Mouse (Mus musculus) heart, embryonic 13.5 days (tissue): ENCODE measurements around the gene Cep68. TPM values are rescaled to one million over a fixed set of nuclear protein-coding genes. Genes with fewer than 3 reads are reported as not detected.
A peak's percentile ranks its signal among the peaks of the same experiment; 100 is the strongest.

Experiments used
- ATAC-seq: fragments of 200-750 bp; cut with Nextera tagmentation; 2 replicates; pipeline ENCODE4 v1.8.0; 2017; ENCODE audit warnings: moderate TSS enrichment; ENCODE audit not compliant: insufficient number of reproducible peaks, low FRiP score, low TSS enrichment; ENCODE audit errors: extremely low read depth
- H3K27ac ChIP-seq: fragments of 300-500 bp; sonication (generic); replicated peaks from 2 replicates; pipeline ENCODE4 v1.5.1; 2015; ENCODE audit warnings: moderate library complexity, mild to moderate bottlenecking, inconsistent platforms
- H3K27me3 ChIP-seq: fragments of 300-500 bp; sonication (generic); replicated peaks from 2 replicates; pipeline ENCODE4 v1.6.1; 2015; ENCODE audit warnings: mild to moderate bottlenecking, inconsistent platforms
- H3K36me3 ChIP-seq: fragments of 300-500 bp; sonication (generic); 2 replicates; pipeline ENCODE4 v1.6.1; 2015; ENCODE audit warnings: mild to moderate bottlenecking, inconsistent platforms
- H3K4me1 ChIP-seq: fragments of 300-500 bp; sonication (generic); 2 replicates; pipeline ENCODE4 v1.6.1; 2015; ENCODE audit warnings: inconsistent platforms
- H3K4me2 ChIP-seq: fragments of 300-500 bp; sonication (generic); 2 replicates; pipeline ENCODE4 v1.6.1; 2015; ENCODE audit warnings: inconsistent platforms, mild to moderate bottlenecking, moderate library complexity
- H3K4me3 ChIP-seq: fragments of 300-500 bp; sonication (generic); 2 replicates; pipeline ENCODE4 v1.5.1; 2015; ENCODE audit warnings: moderate library complexity, mild to moderate bottlenecking, inconsistent platforms
- H3K9ac ChIP-seq: fragments of 300-500 bp; sonication (generic); 2 replicates; pipeline ENCODE4 v1.6.1; 2015; ENCODE audit warnings: inconsistent platforms, mild to moderate bottlenecking, moderate library complexity
- H3K9me3 ChIP-seq: fragments of 300-500 bp; sonication (generic); 2 replicates; pipeline ENCODE4 v1.6.1; 2016; ENCODE audit warnings: inconsistent platforms
- WGBS: fragments of 180-500 bp; shearing (Covaris S2); methylation state at CpG from one replicate; pipeline ENCODE4 v1.1.7; 2015; ENCODE audit warnings: mixed read lengths; 5-methylcytosine and 5-hydroxymethylcytosine counted together
- polyA plus RNA-seq: library from polyadenylated mRNA; unstranded; fragments of >200 nt; fragmentation: Nextera tagmentation; extraction: Ambion mirVana; gene quantifications from 2 replicates; pipeline ENCODE4 v1.2.1, GENCODE M21; 2015

Cep68 gene
- polyA plus RNA-seq, 1 experiment from 2014 or later, result 28.9 TPM

DNA sequence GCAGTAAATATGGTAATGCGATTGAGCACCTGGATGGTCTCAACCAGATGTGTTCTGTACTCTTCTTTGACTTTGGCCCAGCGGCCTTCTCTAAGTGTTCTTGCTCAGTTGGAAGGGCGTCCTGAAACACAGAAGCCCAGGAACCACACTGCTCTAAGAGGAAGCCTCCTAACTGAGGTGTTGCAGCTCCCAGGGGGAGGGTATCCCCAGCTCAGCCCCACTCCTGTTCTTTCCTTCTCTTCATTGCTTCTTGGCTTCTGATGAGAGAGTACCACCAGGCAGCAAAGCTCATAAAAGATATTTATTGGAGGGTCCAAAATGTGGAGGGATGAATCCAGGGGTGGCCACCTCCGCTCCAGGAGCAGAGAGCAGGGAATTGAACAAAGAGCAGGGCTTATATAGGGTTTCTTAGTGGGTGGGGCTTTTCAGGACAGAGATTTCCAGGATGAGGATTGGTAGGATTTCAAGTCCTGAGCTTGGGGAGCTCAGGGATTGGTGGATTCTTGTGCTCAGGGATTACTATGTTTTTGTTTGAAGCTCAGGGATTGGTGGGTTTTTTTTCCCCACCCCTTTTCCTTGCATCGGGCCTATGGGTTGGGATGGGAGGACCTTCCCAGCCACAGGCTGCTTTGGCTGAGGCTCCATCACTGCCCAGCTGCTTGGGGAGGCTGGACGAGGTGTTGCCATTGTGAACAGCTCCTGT is 1.4 kb upstream of the Cep68 start:
- Histone ChIP-seq H3K9ac (no peak overlapping the region), H3K36me3 (0 out of 2 replicates have a peak, but pooled peaks cover 9% of the 10 kb centered on the region), H3K27ac (no peak overlapping the region), H3K4me2 (peak overlapping the region; percentile 82; the same call in 1 of the 2 replicates), H3K4me3 (no peak overlapping the region), H3K27me3 (no peaks in the 10 kb centered on the region), H3K9me3 (no peaks in the 10 kb centered on the region), H3K4me1 (peaks cover 35% of the 10 kb centered on the region)
- 84% methylated on average over 6 of the region's 6 CpGs for WGBS
- ATAC-seq, result no peak

GRCm38 (mm10) chr11:20248840-20249239 is 389 bp downstream of the Cep68 start:
- peak overlapping the region; percentile 84 for H3K4me3 ChIP-seq
- H3K4me1 ChIP-seq, result peaks cover 53% of the 10 kb centered on the region
- no peaks in the 10 kb centered on the region for H3K27me3 ChIP-seq
- peaks cover 21% of the 10 kb centered on the region for H3K36me3 ChIP-seq
- peak overlapping the region; percentile 95 for H3K9ac ChIP-seq
- peak overlapping the region; percentile 90 for H3K27ac ChIP-seq
- ATAC-seq, result peak; percentile 57
- no peaks in the 10 kb centered on the region for H3K9me3 ChIP-seq
- peak overlapping the region; percentile 82 for H3K4me2 ChIP-seq
- WGBS, result under 1% methylated on average over 39 of the region's 39 CpGs

DNA sequence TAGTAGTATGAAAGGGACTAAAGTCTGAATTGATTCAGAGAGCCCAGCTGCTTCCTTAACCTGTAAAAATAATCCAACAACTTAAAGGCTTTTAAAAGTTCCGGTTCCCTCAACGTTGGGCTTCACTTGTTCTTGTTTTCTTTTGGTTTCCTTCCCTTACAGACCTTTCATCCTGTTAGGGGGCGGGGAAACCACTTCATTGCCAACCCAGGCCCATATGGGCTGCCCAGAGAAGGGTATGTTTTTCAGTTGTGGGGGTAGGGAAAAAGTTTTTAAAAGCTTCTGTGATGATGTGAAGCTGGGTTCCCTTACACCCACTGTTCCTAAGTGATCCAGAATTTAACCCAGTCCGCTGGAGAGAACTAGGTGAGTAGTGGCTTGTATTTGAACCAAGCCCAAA is 952 bp downstream of the Cep68 start:
- H3K4me1 ChIP-seq, result peaks cover 59% of the 10 kb centered on the region
- H3K9ac ChIP-seq, result peak overlapping the region; percentile 95
- H3K9me3 ChIP-seq, result no peaks in the 10 kb centered on the region
- peaks cover 21% of the 10 kb centered on the region for H3K36me3 ChIP-seq
- peak overlapping the region; percentile 82 for H3K4me2 ChIP-seq
- H3K27ac ChIP-seq, result peak overlapping the region; percentile 90
- H3K27me3 ChIP-seq, result no peaks in the 10 kb centered on the region
- H3K4me3 ChIP-seq, result peak overlapping the region; percentile 84
- no peak for ATAC-seq
- 19% methylated on average over 4 of the region's 4 CpGs for WGBS

DNA sequence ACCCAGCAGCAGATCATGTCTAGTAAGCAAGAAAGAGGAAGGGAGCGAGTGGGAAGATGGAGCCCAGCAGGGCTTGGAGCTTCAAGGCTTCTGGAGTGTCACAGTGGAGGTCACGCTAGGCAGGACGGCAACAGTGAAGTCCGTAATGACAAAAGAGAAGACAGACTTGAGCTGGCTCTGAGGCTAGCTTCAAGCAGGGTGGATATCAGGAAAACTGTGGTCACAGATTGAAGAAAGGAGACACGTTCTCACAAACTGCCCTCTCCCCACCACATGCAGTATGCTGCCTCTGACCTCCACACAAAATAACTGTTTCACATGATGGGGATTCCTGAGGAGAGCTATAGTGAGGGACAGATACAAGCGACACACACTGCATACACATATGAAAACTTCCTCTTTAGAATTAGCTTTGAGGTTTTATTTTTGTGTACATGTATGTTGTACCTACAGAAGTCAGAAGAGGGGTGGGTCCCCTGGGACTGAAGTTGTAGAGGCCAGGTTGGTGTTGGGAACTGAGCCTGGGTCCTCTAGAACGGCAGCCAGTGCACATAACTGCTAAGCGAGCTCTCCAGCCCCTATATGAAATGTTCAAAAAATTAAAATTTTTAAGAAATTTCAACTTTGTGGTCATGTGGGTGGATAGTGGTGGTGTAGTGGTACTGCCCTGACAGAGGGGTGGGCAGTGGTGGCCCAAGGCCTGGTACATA is 1.9 kb downstream of the Cep68 start:
- H3K27me3 ChIP-seq, result no peaks in the 10 kb centered on the region
- 81% methylated on average over 8 of the region's 8 CpGs for WGBS
- peaks cover 65% of the 10 kb centered on the region for H3K4me1 ChIP-seq
- no peak for ATAC-seq
- peaks cover 27% of the 10 kb centered on the region for H3K36me3 ChIP-seq
- peak overlapping the region; percentile 95; the same call in 1 of the 2 replicates for H3K9ac ChIP-seq
- H3K9me3 ChIP-seq, result no peaks in the 10 kb centered on the region
- H3K27ac ChIP-seq, result 0 out of 2 replicates have a peak overlapping the region, but pooled peaks have one; percentile 90
- peak overlapping the region; percentile 82 for H3K4me2 ChIP-seq
- H3K4me3 ChIP-seq, result peak overlapping the region; percentile 84; the same call in 1 of the 2 replicates

DNA sequence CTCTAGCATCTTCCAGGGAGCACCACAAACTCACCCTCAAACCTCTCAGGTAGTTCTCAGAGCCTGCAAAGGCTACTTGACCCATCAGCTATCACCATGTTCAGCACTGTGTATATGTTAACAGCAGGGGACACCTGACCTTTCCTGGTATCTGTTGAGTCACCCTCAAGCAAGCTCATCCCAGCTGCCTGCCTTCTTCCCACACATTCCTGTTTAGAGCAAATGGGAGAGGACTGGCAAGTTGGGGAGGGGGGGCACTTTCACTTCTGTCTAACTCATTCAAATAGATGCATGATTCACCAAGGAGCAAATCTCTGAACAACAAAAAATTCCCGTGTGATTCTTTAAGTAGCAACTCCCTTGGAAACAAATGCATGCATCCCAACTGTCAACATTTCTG is 2.6 kb downstream of the Cep68 start:
- Histone ChIP-seq H3K9me3 (no peaks in the 10 kb centered on the region), H3K4me3 (no peak overlapping the region), H3K4me2 (peak overlapping the region; percentile 82; the same call in 1 of the 2 replicates), H3K4me1 (peaks cover 65% of the 10 kb centered on the region), H3K27ac (no peak overlapping the region), H3K9ac (no peak overlapping the region), H3K36me3 (peaks cover 33% of the 10 kb centered on the region), H3K27me3 (no peaks in the 10 kb centered on the region)
- WGBS, result 35% methylated on average over 1 of the region's 1 CpGs
- ATAC-seq, result no peak

- Histone ChIP-seq H3K36me3 (peaks cover 46% of the 10 kb centered on the region), H3K27me3 (no peaks in the 10 kb centered on the region), H3K27ac (no peak overlapping the region), H3K9ac (no peak overlapping the region), H3K9me3 (no peaks in the 10 kb centered on the region), H3K4me3 (no peak overlapping the region), H3K4me1 (peaks cover 62% of the 10 kb centered on the region), H3K4me2 (no peak overlapping the region)
- WGBS, result 74% methylated on average over 6 of the region's 6 CpGs
- ATAC-seq, result no peak
Measured at GRCm38 (mm10) chr11:20245316-20245715, 3.9 kb downstream of the Cep68 start.

- no peak overlapping the region; the same call in 1 of the 2 replicates for H3K4me2 ChIP-seq
- H3K36me3 ChIP-seq, result peaks cover 53% of the 10 kb centered on the region
- H3K4me1 ChIP-seq, result peaks cover 59% of the 10 kb centered on the region
- no peak for ATAC-seq
- H3K27ac ChIP-seq, result 0 out of 2 replicates have a peak overlapping the region, but pooled peaks have one; percentile 29
- H3K4me3 ChIP-seq, result no peak overlapping the region
- H3K27me3 ChIP-seq, result no peaks in the 10 kb centered on the region
- H3K9ac ChIP-seq, result peak overlapping the region; percentile 58; the same call in 1 of the 2 replicates
- no peaks in the 10 kb centered on the region for H3K9me3 ChIP-seq
- 70% methylated on average over 16 of the region's 16 CpGs for WGBS
Measured at GRCm38 (mm10) chr11:20244336-20245290, 4.6 kb downstream of the Cep68 start.

DNA sequence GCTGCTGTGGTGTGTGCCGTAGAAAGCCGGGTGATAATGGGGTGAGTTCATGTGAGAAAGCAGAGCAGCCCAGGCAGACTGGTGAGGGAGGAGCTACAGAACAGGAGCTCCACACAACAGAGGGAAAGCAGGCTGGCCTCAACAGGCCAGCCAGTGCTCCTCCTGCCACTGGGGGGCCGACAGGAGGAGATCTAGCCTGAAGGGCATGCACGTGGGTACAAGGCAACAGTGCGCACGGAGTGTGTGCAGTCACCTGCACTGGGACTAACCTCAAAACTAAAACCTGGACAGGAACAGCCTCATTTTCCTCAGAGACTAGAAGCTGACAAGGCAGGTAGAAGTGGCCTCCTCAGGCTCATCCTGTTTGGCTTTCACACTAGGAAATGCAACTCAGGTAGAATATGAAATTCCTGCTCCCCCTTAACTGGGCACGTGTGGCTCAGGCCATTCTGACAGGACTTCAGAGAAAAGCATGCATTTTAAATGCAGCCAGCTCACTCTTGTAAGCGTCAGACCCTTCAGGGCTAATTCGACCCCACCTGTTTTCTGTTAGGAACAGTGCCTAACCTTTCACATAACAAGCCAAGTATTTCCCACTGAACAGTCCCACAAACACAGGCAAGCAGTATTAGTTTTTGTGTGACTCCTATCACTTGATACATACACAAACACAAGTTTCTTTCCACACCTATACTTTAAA is 5.9 kb downstream of the Cep68 start:
- no peaks in the 10 kb centered on the region for H3K9me3 ChIP-seq
- no peak overlapping the region; the same call in 1 of the 2 replicates for H3K27ac ChIP-seq
- no peak; the same call in 1 of the 2 replicates for ATAC-seq

GRCm38 (mm10) chr11:20242366-20243056 is 6.7 kb downstream of the Cep68 start:
- H3K4me2 ChIP-seq, result no peak overlapping the region
- peaks cover 70% of the 10 kb centered on the region for H3K36me3 ChIP-seq
- no peaks in the 10 kb centered on the region for H3K27me3 ChIP-seq
- no peaks in the 10 kb centered on the region for H3K9me3 ChIP-seq
- H3K9ac ChIP-seq, result no peak overlapping the region
- no peak overlapping the region for H3K4me3 ChIP-seq
- WGBS, result 80% methylated on average over 6 of the region's 6 CpGs
- no peak for ATAC-seq
- H3K4me1 ChIP-seq, result peaks cover 49% of the 10 kb centered on the region
- H3K27ac ChIP-seq, result no peak overlapping the region

More for the DNA sequence above, 5.9 kb downstream of the Cep68 start:
- peaks cover 65% of the 10 kb centered on the region for H3K36me3 ChIP-seq
- H3K27me3 ChIP-seq, result no peaks in the 10 kb centered on the region
- peak overlapping the region; percentile 44; the same call in 1 of the 2 replicates for H3K9ac ChIP-seq
- no peak overlapping the region for H3K4me2 ChIP-seq
- peaks cover 57% of the 10 kb centered on the region for H3K4me1 ChIP-seq
- H3K4me3 ChIP-seq, result no peak overlapping the region
- WGBS, result 37% methylated on average over 9 of the region's 9 CpGs

DNA sequence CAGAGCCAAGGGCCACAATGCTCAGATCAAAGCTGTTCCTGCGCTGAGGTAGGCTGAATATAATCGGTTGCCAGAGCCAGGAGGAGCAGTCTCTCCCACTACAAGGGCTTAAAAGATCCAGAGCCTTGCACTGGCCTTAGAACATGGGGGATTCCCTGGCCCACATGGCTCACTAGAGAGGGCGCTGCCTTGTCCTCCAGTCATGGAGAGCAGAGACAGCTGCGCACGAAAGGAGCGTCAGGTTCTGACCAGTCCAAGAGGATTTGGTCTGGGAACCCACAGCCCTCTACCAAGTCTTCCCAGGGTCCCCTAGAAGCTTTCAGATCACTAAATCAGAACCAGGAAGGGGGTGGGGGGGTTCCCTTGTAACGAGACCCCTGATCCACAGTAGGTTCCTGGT is 7.9 kb downstream of the Cep68 start:
- H3K9me3 ChIP-seq, result no peaks in the 10 kb centered on the region
- H3K4me1 ChIP-seq, result peaks cover 37% of the 10 kb centered on the region
- H3K36me3 ChIP-seq, result peaks cover 76% of the 10 kb centered on the region
- H3K27me3 ChIP-seq, result no peaks in the 10 kb centered on the region
- no peak overlapping the region for H3K4me2 ChIP-seq
- no peak overlapping the region for H3K4me3 ChIP-seq
- 92% methylated on average over 7 of the region's 7 CpGs for WGBS
- H3K9ac ChIP-seq, result no peak overlapping the region
- H3K27ac ChIP-seq, result no peak overlapping the region
- no peak for ATAC-seq
